Mouse (Mus musculus): ENCODE measurements around the gene Has3.

DNA sequence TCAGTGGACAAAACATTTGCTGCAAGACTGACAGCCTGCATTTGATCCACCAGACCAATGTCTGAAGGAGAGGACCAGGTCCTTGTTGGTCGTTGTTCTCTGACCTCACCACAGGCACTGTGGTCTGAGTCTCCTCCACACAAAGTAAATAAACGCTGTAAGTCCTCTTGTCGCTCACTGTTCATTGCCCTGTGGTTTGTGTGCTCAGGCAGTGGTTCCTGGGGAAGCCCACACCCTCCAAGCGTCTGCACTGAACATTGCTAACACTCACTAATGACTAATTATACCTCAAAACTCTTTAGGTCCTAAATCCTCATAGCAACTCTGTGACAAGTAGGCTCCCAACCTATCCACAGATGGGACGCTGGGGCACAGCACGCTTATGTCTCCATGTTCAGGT is 33.5 kb upstream of the Has3 start:
- no peak for TF ChIP-seq CTCF (IDR thresholded peaks at IDR 0.05; ENCODE audit: low read depth)
- TF ChIP-seq EP300 (IDR thresholded peaks at IDR 0.05; ENCODE audit: low read depth), result no peak
